Mouse (Mus musculus): ENCODE measurements at regions not wholly inside any gene's neighbourhood (a gene's known extent, or its start where the extent isn't known, plus 50 kb on each side); places are given as distances from the start of the nearest gene placed in this dataset.

DNA sequence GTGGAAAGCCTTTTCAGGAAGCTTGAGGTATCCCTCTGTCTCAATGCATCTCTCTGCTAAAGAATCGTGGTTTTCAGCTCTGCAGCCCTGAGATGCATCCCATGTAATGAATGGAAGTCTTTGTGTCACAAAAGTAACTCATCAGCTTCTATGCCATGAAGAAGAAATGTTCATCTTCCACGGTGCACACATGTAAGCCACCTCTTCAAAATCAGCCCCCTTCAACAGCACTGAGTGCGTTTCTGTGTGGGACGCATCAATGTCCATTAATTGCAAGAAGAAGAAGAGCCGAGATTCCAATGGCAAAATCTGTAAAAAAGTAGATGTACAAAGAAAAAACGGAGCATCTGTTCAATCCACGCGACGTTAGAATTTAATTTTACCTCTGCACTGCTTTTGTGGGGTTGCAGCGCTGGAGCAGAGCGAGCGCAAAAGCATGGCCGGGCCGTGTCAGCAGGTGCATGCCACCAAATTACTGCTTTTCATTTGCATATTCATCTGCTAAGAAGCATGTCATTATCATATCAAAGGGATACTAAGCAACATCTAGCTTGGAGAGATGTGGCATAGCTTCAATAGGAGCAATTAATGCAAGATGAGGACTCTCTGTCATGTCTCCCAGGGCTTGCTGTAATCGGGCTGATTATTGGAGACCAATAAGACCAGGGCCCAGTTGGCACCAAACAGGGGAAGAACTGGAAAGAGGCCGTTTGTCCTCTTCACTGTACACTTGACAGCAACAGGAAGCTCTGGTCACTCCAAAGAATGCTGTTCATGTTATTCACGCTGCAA, 185.0 kb upstream of the Sox2 start:
- DNase-seq, result no peak

DNA sequence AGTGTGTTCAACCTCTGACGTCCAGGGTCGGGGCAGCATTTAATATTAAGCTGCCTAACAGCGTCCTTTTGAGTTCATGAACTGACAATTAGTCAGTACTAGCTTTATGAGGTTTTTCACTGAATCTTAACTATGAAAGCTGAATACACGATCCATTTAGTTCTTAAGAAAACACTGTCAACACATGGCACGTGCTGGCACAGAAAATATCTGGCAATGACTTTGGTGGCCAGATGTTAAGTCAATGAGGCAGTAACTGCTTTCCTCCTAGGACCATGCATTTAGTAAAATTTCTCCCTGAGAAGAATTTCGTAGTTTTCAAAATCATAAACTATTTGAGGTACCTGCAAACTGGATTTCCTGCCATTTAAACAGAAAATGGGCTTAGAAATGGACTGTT, 191.4 kb upstream of the Sox2 start:
- no peak for DNase-seq

DNA sequence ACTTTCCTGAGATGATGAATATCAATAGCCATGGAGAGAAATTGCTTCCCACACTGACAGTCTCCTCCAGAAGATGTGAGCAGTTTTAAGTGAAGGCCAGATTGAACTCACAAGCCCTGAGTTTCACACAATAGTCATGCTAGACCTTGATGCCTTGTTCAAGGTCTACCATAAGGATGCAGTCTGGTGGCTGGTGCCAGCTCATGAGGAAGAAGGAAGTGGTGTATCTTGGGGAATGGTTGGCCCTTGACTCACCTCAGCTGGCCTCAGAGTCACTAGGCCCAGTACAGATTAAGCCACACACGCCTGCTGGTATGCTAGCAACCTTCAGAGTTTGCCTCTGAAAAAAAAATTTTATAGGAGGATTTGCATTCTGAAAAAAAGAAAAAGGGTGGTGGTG, 192.4 kb upstream of the Sox2 start:
- no peak for DNase-seq

DNA sequence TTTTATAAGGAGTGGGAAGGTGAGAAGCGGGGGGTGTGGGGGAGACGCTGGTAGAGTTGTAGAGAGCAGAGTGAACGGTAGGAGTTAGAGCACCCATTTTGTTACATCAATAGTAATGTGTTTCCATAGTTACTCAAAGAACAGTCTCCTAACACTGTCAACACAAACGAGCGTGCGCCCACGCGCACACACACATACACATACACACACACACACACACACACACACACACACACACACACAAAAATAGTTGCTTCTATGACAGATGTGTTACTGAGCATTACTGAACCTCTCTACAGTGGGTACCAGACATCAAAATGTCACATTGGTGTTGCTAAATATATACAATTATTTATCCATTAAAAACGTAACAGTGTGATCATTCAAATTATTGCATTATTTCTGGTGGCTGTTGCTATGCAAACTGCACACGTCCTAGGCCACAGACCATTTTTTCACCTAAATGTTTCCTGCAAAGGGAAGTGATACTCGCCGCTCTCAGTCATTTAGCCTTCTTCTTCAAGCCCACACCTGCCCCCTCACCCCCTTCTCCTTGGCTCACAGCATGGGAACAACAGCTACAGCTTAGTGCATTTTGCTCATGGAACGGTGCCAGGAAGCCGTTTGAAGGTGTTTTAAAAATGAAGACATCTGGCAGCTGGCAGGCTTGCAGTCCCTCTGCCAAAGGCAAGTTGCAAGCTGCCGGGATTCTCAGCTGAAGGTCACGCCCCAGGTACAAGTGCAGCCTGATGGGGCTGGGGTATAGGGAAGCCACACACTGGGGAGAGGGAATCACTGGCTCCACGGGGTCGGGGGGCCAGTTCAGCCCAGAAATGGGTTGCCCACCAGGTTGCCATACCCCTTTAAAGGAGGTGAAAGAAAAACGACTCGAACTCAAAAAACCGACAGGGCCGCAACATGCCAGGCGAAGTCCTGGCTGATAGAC, 193.4 kb upstream of the Sox2 start:
- no peak for DNase-seq

DNA sequence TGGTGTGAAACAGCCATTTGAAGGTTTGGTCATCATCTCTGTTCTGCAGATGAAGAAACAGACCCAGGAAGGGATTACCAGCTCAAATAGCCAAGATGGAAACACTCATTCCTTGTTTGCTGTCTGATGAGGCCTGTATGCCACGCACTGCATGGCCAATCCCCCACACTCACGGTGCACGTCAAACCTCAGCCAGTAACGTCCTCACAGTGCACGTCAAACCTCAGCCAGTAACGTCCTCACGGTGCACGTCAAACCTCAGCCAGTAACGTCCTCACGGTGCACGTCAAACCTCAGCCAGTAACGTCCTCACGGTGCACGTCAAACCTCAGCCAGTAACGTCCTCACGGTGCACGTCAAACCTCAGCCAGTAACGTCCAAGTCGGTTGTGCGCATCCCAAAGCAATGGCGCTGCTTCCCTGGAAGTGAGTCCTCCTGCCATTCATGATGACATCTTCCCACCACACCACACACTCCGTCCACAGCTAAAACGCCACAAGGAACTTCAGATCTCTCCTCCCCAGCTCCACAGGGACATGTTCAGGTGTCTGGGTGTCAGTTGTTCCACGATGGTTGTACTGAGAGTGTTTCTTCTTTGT, 196.1 kb upstream of the Sox2 start:
- no peak for DNase-seq

DNA sequence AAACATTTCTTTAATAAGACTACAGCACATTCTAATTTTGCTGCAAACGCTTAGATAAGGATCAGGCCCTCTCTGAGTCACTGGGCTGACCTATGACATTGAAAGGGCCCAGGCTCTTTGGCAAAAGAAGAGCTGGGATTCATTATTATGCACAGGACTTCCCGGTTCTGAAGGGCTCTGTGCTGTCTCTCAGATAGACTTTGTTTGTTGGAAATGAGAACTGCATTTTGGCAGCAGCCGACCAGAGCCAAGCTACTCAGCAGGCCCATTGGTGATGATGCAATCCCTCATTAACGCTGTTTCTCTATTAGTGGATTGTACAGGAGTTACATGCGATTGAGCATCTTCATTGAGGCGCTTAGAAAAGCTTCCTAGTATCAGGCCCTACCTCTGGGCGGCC, 204.9 kb upstream of the Sox2 start:
- peak in 1 of 2 experiments; percentile 43 for DNase-seq

DNA sequence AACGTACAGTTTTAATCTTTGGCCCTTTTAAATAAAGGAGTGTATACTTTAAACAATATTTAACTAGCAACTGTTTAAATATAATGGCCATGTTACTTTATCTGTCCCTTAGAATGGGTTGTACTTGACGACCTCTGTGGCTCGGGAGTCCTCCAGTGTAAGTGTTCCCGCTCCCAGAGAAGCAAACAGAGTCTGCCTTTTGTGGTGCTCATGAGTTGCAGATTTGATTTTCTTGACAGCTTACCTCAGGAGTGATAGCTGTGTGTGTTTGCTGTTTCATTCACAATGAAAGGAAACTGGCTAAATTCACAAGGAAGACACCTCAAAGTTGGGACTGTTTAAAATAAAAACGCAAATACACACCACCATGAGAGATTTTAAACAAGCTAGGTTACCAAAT, 205.4 kb upstream of the Sox2 start:
- DNase-seq, result no peak

DNA sequence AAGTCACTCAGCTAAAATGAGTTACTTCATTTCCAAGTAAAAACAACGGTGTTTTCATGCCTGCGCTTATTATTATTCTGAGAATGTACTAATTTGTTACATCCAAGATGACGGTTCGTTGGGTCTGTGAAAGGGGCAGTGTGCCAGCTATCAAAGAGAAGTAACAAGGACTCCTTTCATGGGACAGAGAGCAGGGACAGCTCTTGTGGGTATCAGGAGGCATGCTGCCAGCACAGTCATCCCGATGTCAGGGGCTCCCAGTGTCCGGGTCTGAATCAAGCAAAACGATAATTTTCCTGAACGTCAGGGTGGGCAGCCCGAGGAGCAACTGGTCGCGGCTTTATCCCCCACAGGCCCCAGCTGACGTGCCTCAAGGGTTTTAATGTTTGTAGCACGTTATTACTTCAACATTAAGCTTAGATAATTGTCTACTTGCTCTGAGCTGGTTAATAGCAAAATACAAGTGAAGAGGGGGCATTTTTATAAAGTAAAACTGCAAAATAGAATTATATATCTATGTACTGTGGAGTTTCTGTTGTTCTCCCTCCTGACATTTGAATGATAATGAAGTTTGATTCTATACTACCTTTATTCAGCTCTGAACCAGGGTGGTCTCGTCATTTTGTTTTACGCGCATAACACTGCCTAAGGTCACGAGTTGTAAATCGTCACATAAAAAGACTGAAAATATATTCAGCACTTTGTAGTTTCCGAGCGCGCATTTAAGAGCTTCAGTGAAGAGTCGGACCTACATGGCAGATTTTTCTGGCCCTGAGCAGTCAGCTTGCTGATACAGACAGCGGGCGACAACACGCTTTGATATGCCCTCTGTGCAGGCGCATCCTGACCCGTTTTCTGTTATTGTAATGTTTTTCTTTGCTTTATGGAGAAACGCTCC, 206.2 kb upstream of the Sox2 start:
- peak; percentile 65 to 72 for DNase-seq

DNA sequence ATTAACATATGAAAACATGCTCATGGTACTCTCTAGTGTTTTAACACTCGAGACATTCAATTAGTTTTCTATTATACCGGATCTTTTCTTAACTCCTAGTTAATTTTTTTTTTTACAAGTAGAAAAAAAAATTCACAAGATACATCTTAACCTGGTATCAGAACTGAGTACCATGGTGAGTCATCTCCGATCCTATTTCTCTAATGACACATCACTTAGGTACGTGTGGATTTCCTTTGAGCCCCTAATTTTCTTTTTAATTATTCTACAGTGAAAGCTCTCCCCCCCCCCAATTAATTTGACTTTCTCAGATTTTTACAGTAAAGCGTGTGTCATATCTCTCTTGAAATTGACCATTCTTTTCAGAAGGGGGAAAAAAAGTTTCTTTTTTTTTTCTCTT, 206.9 kb upstream of the Sox2 start:
- no peak for DNase-seq

DNA sequence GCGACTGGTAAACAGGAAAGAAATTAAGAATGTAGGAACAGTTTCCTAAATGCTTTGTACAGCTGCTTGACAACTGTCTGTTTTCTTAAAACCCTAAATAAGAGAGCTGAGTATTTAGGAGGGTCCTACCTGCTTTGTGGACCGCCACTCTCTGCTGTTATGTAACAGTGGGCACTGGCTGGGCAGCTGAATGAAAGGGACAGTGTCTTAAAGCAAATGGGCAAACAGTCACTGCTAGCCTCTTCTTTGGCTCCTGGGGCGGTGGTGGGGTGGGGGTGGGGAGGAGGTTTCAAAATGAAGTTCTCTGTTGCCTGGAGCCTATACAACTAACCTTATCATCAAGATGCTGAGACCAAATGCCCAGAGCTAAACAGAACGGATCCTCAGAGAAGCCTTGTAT, 208.4 kb upstream of the Sox2 start:
- DNase-seq, result no peak

DNA sequence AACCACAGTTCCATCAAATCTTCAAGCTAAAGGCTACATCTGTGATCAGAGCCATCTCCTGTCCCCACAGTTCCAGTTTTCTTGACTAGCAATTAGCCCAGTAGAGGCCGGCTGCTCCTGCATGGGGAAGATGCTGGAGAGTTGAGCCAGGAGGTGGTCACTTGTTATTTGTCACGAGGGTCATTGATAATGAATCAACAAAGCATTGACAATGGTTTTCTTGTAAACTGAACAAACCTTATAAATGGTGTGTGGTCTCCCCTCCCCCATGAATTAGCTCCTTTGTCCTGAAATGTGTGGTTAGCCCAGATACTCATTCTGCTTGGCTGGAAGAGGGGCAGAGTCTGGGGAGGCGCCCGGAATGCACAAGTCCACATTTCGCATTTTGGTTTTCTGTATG, 208.9 kb upstream of the Sox2 start:
- DNase-seq, result peak; percentile 28 to 37

DNA sequence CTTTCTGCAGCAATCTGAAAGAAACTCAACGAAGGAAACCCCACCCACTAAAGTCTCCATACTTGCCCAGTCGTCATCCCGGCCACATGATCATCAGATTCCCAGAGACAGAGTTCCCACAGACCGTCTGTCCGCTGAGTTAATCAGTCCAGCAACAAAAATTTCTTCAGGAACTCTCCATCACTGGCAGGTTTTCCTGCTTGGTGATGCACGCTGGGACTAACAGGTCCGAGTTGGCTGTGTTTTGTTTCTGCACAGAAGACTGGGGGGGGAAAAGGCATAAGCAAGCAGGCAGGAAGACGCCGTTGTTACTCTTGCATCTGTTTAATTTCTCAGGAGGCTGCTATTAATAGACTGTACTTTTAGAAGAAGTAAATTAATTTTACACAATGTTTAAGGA, 215.3 kb upstream of the Sox2 start:
- DNase-seq, result peak in 1 of 2 experiments; percentile 8

DNA sequence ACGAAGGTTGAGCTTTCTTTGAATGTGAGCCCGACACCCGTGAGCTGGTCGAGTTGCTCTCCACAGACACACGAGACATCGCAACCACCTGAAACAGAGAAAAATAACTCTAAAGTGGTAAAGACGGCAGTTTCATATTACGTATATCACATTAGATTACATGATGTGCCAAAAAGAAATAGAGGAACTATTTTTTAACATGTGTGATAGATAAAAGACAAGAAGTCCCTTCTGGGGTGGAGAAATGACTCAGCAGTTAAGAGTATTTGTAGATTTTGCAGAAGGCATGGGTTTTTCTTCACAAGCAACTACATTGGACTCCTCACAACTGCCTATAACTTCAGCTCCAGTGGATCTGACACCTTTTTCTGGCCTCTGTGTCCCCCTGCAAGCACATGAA, 222.2 kb upstream of the Sox2 start:
- DNase-seq, result no peak

DNA sequence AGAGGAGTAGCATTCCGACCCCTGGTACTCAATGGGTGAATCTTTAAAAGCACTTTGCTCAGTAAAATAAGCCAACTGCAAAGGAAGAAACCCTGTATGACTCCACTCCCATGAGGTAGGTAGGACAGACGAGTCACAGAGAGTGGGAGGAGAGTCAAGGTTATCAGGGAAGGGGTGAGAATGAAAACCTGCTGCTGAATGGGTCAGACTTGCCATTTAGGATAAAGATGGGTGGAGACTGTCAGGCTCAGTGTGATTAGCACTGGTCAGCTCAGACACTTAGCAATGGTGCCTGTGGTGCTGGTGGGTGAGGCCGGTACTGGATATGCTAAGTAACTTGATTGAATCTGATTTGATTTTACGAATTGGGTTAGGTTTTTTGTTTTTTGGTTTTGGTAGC, 222.7 kb upstream of the Sox2 start:
- DNase-seq, result no peak

DNA sequence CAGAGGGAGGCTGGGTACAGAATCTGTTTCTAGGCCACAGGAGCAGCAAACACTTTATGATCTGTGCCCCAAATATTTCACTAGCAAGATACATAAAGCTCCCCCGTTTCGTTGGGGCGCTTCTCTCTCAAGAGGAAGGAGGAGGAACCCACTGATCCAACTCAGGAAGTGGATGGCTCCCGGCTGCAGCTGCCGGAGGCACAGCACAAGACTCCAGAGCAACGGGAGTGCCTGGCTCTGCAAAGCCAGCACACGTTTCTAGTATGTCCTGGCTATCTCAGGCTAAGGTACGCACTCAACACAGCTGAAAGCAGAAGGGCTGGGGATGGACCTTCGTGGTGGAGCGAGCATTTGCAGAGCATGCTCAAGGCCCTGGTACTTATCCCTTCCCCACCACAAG, 223.2 kb upstream of the Sox2 start:
- DNase-seq, result no peak

DNA sequence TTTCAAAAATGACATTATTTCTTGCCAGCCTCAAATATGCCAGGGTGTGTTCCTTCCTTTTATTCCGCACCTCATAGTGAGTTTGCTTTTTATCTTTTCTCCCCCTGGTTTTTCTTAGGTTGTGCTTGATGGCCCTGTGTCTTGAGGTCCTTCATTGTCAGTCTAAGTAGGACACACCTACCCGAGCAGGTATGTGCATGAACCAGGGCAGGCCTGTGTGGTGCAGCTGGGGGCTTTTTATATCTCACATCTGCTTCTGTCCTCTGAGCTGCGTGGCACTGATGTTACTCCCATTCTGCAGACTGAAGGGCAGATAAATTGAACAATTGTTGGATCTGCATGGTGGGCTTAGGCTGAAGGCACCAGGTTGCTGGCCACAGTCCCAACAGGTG, 238.3 kb upstream of the Sox2 start:
- DNase-seq, result no peak

DNA sequence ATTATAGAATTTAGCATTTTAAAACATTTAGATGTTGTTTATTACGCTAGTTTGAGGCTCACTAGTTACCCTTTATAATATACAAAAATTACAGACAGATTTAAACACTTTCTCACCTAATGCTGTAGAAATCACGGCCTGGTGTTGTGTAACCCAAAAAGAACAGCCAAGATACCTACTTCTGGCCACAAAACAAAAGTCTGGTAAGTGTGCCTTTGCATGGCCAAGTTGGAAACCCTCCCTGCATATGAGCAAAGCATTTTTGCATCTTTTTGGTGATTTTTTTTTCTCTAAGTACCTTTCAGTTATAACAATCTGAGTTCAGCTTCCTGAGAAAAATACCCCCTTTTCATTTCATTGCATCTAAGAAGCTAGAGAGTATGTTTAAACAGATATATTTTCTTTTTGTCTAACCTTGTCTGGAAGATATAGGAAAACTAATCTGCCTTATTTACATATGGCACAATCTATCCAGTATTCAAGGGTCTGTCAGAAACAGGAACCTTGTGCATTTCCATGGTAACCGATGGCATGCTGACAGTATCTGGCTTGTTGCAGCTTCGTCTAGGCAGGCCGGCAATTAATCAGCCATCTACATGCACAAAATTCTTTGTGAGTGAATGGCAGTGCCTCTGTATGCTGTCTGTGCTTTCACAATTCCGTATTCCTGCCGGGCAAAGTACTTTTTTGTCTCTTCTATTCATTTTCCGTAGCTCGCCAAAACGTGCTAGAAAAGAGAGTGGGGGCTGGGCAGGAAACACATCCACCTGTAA, 238.9 kb upstream of the Sox2 start:
- DNase-seq, result peak; percentile 11

DNA sequence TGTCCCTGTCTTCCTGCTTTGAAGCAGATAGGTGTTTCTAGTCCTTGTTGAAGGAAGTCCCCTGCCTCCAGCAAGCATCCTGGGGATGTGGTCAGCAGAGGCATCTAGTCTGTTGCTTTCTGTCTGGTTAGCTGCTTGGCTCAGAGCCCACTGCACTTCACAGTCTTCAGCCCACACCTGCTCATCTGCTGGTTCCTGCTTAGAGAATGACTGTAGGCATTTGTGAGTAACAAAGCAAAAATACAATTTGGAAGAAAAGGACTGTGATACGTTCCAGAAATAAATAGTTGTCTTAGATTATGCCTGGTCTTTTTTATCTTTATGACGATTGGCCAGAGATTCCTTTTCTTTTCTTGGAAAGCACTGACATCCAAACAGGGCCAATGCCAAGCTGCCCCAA, 246.6 kb upstream of the Sox2 start:
- no peak for DNase-seq

DNA sequence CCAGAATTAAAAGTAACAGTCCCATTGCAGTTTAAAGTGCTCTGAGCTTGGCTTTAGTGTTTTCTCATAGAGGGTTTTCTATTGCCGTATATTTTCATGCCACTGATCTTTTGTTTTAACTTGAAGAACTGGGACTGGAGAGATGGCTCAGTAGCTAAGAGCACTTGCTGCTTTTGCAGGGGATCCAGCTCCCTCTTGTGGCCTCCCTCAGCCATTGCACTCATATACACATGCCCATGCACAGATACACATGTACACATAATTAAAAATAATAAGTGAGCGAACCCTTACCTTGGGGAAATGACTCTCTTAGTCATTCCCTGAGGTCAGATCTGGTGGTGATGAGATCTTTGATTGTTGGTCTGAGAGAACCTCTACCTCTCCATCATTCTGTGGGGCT, 258.9 kb upstream of the Sox2 start:
- no peak for DNase-seq

DNA sequence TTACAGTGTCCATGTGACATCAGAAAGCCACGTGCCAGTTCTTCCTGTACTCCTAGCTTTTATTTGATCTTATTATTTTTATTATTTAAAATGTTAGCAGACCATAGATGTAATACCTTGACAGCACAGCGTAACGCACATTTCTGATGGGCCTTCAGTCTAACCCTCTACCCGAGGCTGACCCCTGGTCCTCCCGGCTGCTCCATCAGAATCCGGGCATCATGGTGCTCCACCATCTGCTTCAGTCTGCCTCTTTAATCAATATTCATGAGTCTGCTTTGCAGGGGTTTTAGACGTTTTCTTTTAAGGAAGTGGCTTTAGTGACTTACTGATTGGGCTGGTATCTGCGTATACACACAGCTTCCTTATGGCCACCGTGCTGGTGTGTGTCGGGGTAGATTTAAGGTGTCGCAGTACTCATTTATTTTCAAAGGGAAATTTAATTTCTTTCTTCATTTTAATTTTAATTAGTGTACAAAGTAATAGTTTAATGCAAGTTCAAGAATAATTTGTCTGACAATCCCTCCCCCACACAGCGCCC, 265.2 kb upstream of the Sox2 start:
- DNase-seq, result no peak

DNA sequence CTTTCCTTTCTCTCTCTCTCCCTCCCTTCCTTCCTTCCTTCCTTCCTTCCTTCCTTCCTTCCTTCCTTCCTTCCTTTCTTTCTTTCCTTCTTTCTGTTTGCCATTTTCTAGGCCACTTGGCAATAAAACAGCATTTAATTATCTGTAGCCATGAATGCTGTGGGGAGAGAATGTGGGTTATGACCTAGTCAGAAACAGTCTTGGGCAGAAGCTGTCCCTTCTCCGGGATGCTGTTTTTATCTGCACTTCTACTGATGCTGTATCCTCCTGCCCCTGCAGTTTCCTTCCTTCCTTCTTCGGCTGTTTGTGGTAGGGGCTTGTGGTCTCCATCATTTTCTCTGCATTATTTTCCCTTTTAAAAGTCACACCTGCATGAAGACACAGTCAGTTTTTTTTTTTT, 272.3 kb upstream of the Sox2 start:
- no peak for DNase-seq

Data from layer of hippocampus, postnatal 36 days (tissue).